Mouse (Mus musculus) megakaryocyte, embryonic 14.5 days (primary cell): ENCODE measurements around the gene Stac.

Source experiments
- FLI1 ChIP-seq: IDR thresholded peaks from 2 replicates; pipeline ENCODE4 v1.6.1; 2012; ENCODE audit warnings: low read length, inconsistent platforms, mixed read lengths
- GATA1 ChIP-seq: IDR thresholded peaks from 3 replicates; pipeline ENCODE4 v1.6.1; 2012; ENCODE audit warnings: mixed read lengths, low read length, inconsistent platforms, borderline replicate concordance

DNA sequence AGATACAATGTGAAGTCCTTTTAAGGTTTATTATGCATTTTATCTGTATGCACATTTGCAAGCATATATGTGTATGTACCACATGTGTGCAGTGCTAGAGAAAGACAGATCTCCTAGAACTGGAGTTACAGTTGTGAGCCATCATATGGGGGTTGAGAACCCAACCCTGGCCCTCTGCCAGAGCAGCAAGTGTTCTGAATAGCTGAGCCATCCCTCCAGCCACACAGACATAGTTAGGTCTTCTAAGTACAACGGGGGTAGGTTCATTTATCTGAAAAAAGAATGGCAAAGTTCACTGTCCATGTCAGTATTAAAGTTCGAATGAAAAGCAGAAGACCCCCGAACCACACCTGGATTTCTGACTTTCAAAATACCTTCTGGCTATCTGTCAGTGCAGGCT, 48.9 kb upstream of the Stac start:
- TF ChIP-seq GATA1, result no peak
- TF ChIP-seq FLI1, result no peak
